Mouse (Mus musculus): Measurements from ENCODE around the gene Gm45902. TPM values are rescaled to one million over a fixed set of nuclear protein-coding genes. Genes with fewer than 3 reads are reported as not detected.

Gm45902 gene
- polyA plus RNA-seq, 1 experiment from 2014 or later, result 8.6 TPM

- no peaks in the 10 kb centered on the region for H3K9me3 ChIP-seq
- 69% methylated on average over 3 of the region's 3 CpGs for WGBS
- H3K4me2 ChIP-seq, result peak overlapping the region; percentile 64
- peak overlapping the region; percentile 94 for H3K4me3 ChIP-seq
- ATAC-seq (ENCODE audit: low FRiP score), result no peak
- H3K9ac ChIP-seq, result no peak overlapping the region
- peaks cover 16% of the 10 kb centered on the region for H3K4me1 ChIP-seq (replicated peaks)
- H3K27me3 ChIP-seq, result no peaks in the 10 kb centered on the region
- no peak overlapping the region for H3K27ac ChIP-seq
- no peaks in the 10 kb centered on the region for H3K36me3 ChIP-seq
These were observed 36.8 kb downstream of the Gm45902 start for GRCm38 (mm10) chr2:3475746-3476251.

GRCm38 (mm10) chr2:3474861-3475283 lies 37.7 kb downstream of the Gm45902 start, which contains the start of gene Suv39h2:
Gene Suv39h2 (minus strand): TSS chr2:3475031.
- peak; percentile 97 for ATAC-seq (ENCODE audit: low FRiP score)
- Histone ChIP-seq H3K9ac (peak within 1 kb of the TSS; percentile 84), H3K36me3 (peaks cover 7% of the 10 kb centered on the region), H3K27me3 (no peaks in the 10 kb centered on the region), H3K4me1 (replicated peaks) (peaks cover 16% of the 10 kb centered on the region), H3K4me3 (peak within 1 kb of the TSS; percentile 94), H3K9me3 (no peaks in the 10 kb centered on the region), H3K4me2 (peak within 1 kb of the TSS; percentile 69), H3K27ac (peak within 1 kb of the TSS; percentile 92)
- under 1% methylated on average over 42 of the region's 42 CpGs for WGBS

- WGBS, result under 1% methylated on average over 46 of the region's 46 CpGs
- Histone ChIP-seq H3K27me3 (no peaks in the 10 kb centered on the region), H3K4me2 (peak overlapping the region; percentile 69), H3K9me3 (no peaks in the 10 kb centered on the region), H3K4me1 (replicated peaks) (peaks cover 16% of the 10 kb centered on the region), H3K27ac (peak overlapping the region; percentile 92), H3K36me3 (peaks cover 9% of the 10 kb centered on the region), H3K4me3 (peak overlapping the region; percentile 94), H3K9ac (peak overlapping the region; percentile 84)
- ATAC-seq (ENCODE audit: low FRiP score), result peak; percentile 87
These were observed 38.2 kb downstream of the Gm45902 start for GRCm38 (mm10) chr2:3474361-3474805.

GRCm38 (mm10) chr2:3473891-3474290 lies 38.7 kb downstream of the Gm45902 start:
- Histone ChIP-seq H3K9ac (peak overlapping the region; percentile 84), H3K4me1 (replicated peaks) (peaks cover 16% of the 10 kb centered on the region), H3K27ac (peak overlapping the region; percentile 92), H3K4me2 (peak overlapping the region; percentile 69), H3K9me3 (no peaks in the 10 kb centered on the region), H3K4me3 (peak overlapping the region; percentile 94), H3K36me3 (peaks cover 9% of the 10 kb centered on the region), H3K27me3 (no peaks in the 10 kb centered on the region)
- WGBS, result 0% methylated on average over 12 of the region's 12 CpGs
- ATAC-seq (ENCODE audit: low FRiP score), result no peak

- Histone ChIP-seq H3K4me2 (no peak overlapping the region), H3K9ac (no peak overlapping the region), H3K27me3 (no peaks in the 10 kb centered on the region), H3K36me3 (peaks cover 66% of the 10 kb centered on the region), H3K9me3 (no peaks in the 10 kb centered on the region), H3K4me1 (replicated peaks) (no peaks in the 10 kb centered on the region), H3K4me3 (no peak overlapping the region), H3K27ac (no peak overlapping the region)
- WGBS, result 84% methylated on average over 4 of the region's 4 CpGs
- ATAC-seq (ENCODE audit: low FRiP score), result no peak
These were observed 56.0 kb downstream of the Gm45902 start for GRCm38 (mm10) chr2:3456590-3456989.

Other genes starting within 250 kb of the Gm45902 start
- gene Nmt2, start 228.6 kb downstream of the Gm45902 start, polyA plus RNA-seq (2015; fragmentation: Nextera tagmentation; extraction: Ambion mirVana), result 97.7 and 102 TPM in 2 replicates
- gene Rpp38, start 180.1 kb downstream of the Gm45902 start, polyA plus RNA-seq (2015; fragmentation: Nextera tagmentation; extraction: Ambion mirVana), result 13.5 TPM in 2 replicates
- gene Acbd7, start 176.6 kb downstream of the Gm45902 start, polyA plus RNA-seq (2015; fragmentation: Nextera tagmentation; extraction: Ambion mirVana), result 2.5 and 3.1 TPM in 2 replicates
- not detected in 2 replicates for gene Olah, start 115.6 kb downstream of the Gm45902 start, polyA plus RNA-seq (2015; fragmentation: Nextera tagmentation; extraction: Ambion mirVana)
- 2.9 and 8.4 TPM in 2 replicates for gene Meig1, start 90.1 kb downstream of the Gm45902 start, polyA plus RNA-seq (2015; fragmentation: Nextera tagmentation; extraction: Ambion mirVana)
- gene Dclre1c, start 88.7 kb downstream of the Gm45902 start, polyA plus RNA-seq (2015; fragmentation: Nextera tagmentation; extraction: Ambion mirVana), result 9.0 and 9.4 TPM in 2 replicates
- 12.1 and 13.4 TPM in 2 replicates for gene Suv39h2, start 37.8 kb downstream of the Gm45902 start, polyA plus RNA-seq (2015; fragmentation: Nextera tagmentation; extraction: Ambion mirVana)
- gene Hspa14, start within 50 bp of the Gm45902 start, polyA plus RNA-seq (2015; fragmentation: Nextera tagmentation; extraction: Ambion mirVana), result 66.7 and 67.4 TPM in 2 replicates
- gene Cdnf, start 240 bp upstream of the Gm45902 start, polyA plus RNA-seq (2015; fragmentation: Nextera tagmentation; extraction: Ambion mirVana), result 0.18 and 0.19 TPM in 2 replicates
- 36.2 and 37.5 TPM in 2 replicates for gene Fam107b, start 57.7 kb upstream of the Gm45902 start, polyA plus RNA-seq (2015; fragmentation: Nextera tagmentation; extraction: Ambion mirVana)

All from hindbrain, embryonic 13.5 days (tissue).